Mouse (Mus musculus) limb, embryonic 15.5 days (tissue): ENCODE data around the gene Kcnc3. TPM values are rescaled to one million over a fixed set of nuclear protein-coding genes. Genes with fewer than 3 reads are reported as not detected.

ENCODE experiments used
- ATAC-seq: fragments of 200-750 bp; cut with Nextera tagmentation; 2 replicates; pipeline ENCODE4 v1.8.0; 2017; ENCODE audit warnings: low read depth, moderate TSS enrichment; ENCODE audit not compliant: insufficient number of reproducible peaks, low FRiP score, low TSS enrichment
- H3K27ac ChIP-seq: fragments of 300-500 bp; sonication (generic); 2 replicates; pipeline ENCODE4 v1.5.1; 2015; ENCODE audit warnings: moderate library complexity, mild to moderate bottlenecking, inconsistent platforms
- H3K27me3 ChIP-seq: fragments of 300-500 bp; sonication (generic); 2 replicates; pipeline ENCODE4 v1.6.1; 2015; ENCODE audit warnings: inconsistent platforms
- H3K36me3 ChIP-seq: fragments of 300-500 bp; sonication (generic); 2 replicates; pipeline ENCODE4 v1.6.1; 2015; ENCODE audit warnings: inconsistent platforms
- H3K4me1 ChIP-seq: fragments of 300-500 bp; sonication (generic); 2 replicates; pipeline ENCODE4 v1.6.1; 2015; ENCODE audit warnings: inconsistent platforms
- H3K4me2 ChIP-seq: fragments of 300-500 bp; sonication (generic); 2 replicates; pipeline ENCODE4 v1.6.1; 2015; ENCODE audit warnings: mild to moderate bottlenecking, inconsistent platforms
- H3K4me3 ChIP-seq: fragments of 300-500 bp; sonication (generic); 2 replicates; pipeline ENCODE4 v1.5.1; 2015; ENCODE audit warnings: mild to moderate bottlenecking, inconsistent platforms
- H3K9ac ChIP-seq: fragments of 300-500 bp; sonication (generic); 2 replicates; pipeline ENCODE4 v1.6.1; 2015; ENCODE audit warnings: inconsistent platforms
- H3K9me3 ChIP-seq: fragments of 300-500 bp; sonication (generic); 2 replicates; pipeline ENCODE4 v1.6.1; 2016; ENCODE audit warnings: inconsistent platforms
- WGBS: fragments of 180-500 bp; shearing (Covaris S2); methylation state at CpG from one replicate; pipeline ENCODE4 v1.1.7; 2015; 5-methylcytosine and 5-hydroxymethylcytosine counted together
- polyA plus RNA-seq: library from polyadenylated mRNA; unstranded; fragments of >200 nt; fragmentation: Nextera tagmentation; extraction: Ambion mirVana; gene quantifications from 2 replicates; pipeline ENCODE4 v1.2.1, GENCODE M21; 2015

Kcnc3 gene
- polyA plus RNA-seq, 1 experiment from 2014 or later = 0.20 TPM

GRCm38 (mm10) chr7:44617059-44617458 is 26.6 kb downstream of the Kcnc3 start:
- Histone ChIP-seq H3K4me3 (no peak overlapping the region), H3K27me3 (peaks cover 33% of the 10 kb centered on the region), H3K27ac (no peak overlapping the region), H3K9me3 (no peaks in the 10 kb centered on the region), H3K9ac (no peak overlapping the region), H3K4me2 (no peak overlapping the region), H3K4me1 (0 out of 2 replicates have a peak, but pooled peaks cover 3% of the 10 kb centered on the region), H3K36me3 (no peaks in the 10 kb centered on the region)
- no peak for ATAC-seq
- 76% methylated on average over 3 of the region's 3 CpGs for WGBS

GRCm38 (mm10) chr7:44623714-44624542 is 33.5 kb downstream of the Kcnc3 start:
- WGBS = 34% methylated on average over 18 of the region's 18 CpGs

GRCm38 (mm10) chr7:44624543-44624826 is 34.0 kb downstream of the Kcnc3 start:
- H3K27ac ChIP-seq = no peak overlapping the region
- H3K9ac ChIP-seq = no peak overlapping the region
- H3K4me1 ChIP-seq = no peaks in the 10 kb centered on the region
- 0 out of 2 replicates have a peak, but pooled peaks cover 5% of the 10 kb centered on the region for H3K27me3 ChIP-seq
- H3K4me3 ChIP-seq = no peak overlapping the region
- 75% methylated on average over 3 of the region's 3 CpGs for WGBS
- no peak overlapping the region for H3K4me2 ChIP-seq
- no peaks in the 10 kb centered on the region for H3K36me3 ChIP-seq
- H3K9me3 ChIP-seq = no peaks in the 10 kb centered on the region
- no peak for ATAC-seq

More at GRCm38 (mm10) chr7:44623714-44624542, 33.5 kb downstream of the Kcnc3 start:
- H3K4me3 ChIP-seq = no peak overlapping the region
- no peak overlapping the region for H3K9ac ChIP-seq
- no peaks in the 10 kb centered on the region for H3K4me1 ChIP-seq
- H3K4me2 ChIP-seq = no peak overlapping the region
- no peak overlapping the region for H3K27ac ChIP-seq
- ATAC-seq = no peak
- 0 out of 2 replicates have a peak, but pooled peaks cover 5% of the 10 kb centered on the region for H3K27me3 ChIP-seq
- H3K36me3 ChIP-seq = no peaks in the 10 kb centered on the region
- no peaks in the 10 kb centered on the region for H3K9me3 ChIP-seq

- H3K27ac ChIP-seq = no peak overlapping the region
- H3K36me3 ChIP-seq = no peaks in the 10 kb centered on the region
- 54% methylated on average over 14 of the region's 14 CpGs for WGBS
- no peak overlapping the region for H3K4me3 ChIP-seq
- H3K9ac ChIP-seq = no peak overlapping the region
- H3K9me3 ChIP-seq = no peaks in the 10 kb centered on the region
- H3K4me2 ChIP-seq = no peak overlapping the region
- 0 out of 2 replicates have a peak, but pooled peaks cover 5% of the 10 kb centered on the region for H3K27me3 ChIP-seq
- no peak for ATAC-seq
- no peaks in the 10 kb centered on the region for H3K4me1 ChIP-seq
These were observed 34.4 kb downstream of the Kcnc3 start for GRCm38 (mm10) chr7:44624828-44625227.

- Histone ChIP-seq H3K27me3 (0 out of 2 replicates have a peak, but pooled peaks cover 5% of the 10 kb centered on the region), H3K4me3 (no peak overlapping the region), H3K27ac (no peak overlapping the region), H3K4me1 (no peaks in the 10 kb centered on the region), H3K4me2 (no peak overlapping the region), H3K36me3 (no peaks in the 10 kb centered on the region), H3K9me3 (no peaks in the 10 kb centered on the region), H3K9ac (no peak overlapping the region)
- no peak for ATAC-seq
- 82% methylated on average over 13 of the region's 13 CpGs for WGBS
These were observed 35.0 kb downstream of the Kcnc3 start for GRCm38 (mm10) chr7:44625241-44626067.

GRCm38 (mm10) chr7:44626068-44626385 is 35.6 kb downstream of the Kcnc3 start:
- 61% methylated on average over 1 of the region's 1 CpGs for WGBS
- Histone ChIP-seq H3K27ac (no peak overlapping the region), H3K9ac (no peak overlapping the region), H3K4me2 (no peak overlapping the region), H3K9me3 (no peaks in the 10 kb centered on the region), H3K4me1 (no peaks in the 10 kb centered on the region), H3K27me3 (0 out of 2 replicates have a peak, but pooled peaks cover 5% of the 10 kb centered on the region), H3K4me3 (no peak overlapping the region), H3K36me3 (no peaks in the 10 kb centered on the region)
- no peak for ATAC-seq

GRCm38 (mm10) chr7:44626966-44627365 is 36.5 kb downstream of the Kcnc3 start:
- H3K9me3 ChIP-seq = no peaks in the 10 kb centered on the region
- no peak overlapping the region for H3K9ac ChIP-seq
- WGBS = 79% methylated on average over 13 of the region's 13 CpGs
- no peak overlapping the region for H3K4me3 ChIP-seq
- H3K27me3 ChIP-seq = 0 out of 2 replicates have a peak, but pooled peaks cover 6% of the 10 kb centered on the region
- ATAC-seq = no peak
- H3K27ac ChIP-seq = no peak overlapping the region
- no peaks in the 10 kb centered on the region for H3K4me1 ChIP-seq
- no peaks in the 10 kb centered on the region for H3K36me3 ChIP-seq
- no peak overlapping the region for H3K4me2 ChIP-seq

GRCm38 (mm10) chr7:44628402-44629034 is 38.1 kb downstream of the Kcnc3 start:
- WGBS = 86% methylated on average over 15 of the region's 15 CpGs

GRCm38 (mm10) chr7:44630437-44630836 is 40.0 kb downstream of the Kcnc3 start:
- H3K4me3 ChIP-seq = no peak overlapping the region

More at GRCm38 (mm10) chr7:44628402-44629034, 38.1 kb downstream of the Kcnc3 start:
- Histone ChIP-seq H3K4me1 (no peaks in the 10 kb centered on the region), H3K4me2 (no peak overlapping the region), H3K36me3 (no peaks in the 10 kb centered on the region), H3K4me3 (no peak overlapping the region), H3K27ac (no peak overlapping the region), H3K27me3 (0 out of 2 replicates have a peak, but pooled peaks cover 17% of the 10 kb centered on the region), H3K9me3 (no peaks in the 10 kb centered on the region), H3K9ac (no peak overlapping the region)
- no peak for ATAC-seq

GRCm38 (mm10) chr7:44632676-44633075 is 42.2 kb downstream of the Kcnc3 start:
- Histone ChIP-seq H3K9ac (no peak overlapping the region), H3K9me3 (no peaks in the 10 kb centered on the region), H3K4me1 (no peaks in the 10 kb centered on the region), H3K27me3 (peaks cover 22% of the 10 kb centered on the region; the same call in 1 of the 2 replicates), H3K36me3 (no peaks in the 10 kb centered on the region), H3K4me3 (no peak overlapping the region), H3K27ac (no peak overlapping the region), H3K4me2 (no peak overlapping the region)
- 28% methylated on average over 13 of the region's 13 CpGs for WGBS
- ATAC-seq = no peak; the same call in 1 of the 2 replicates

More at GRCm38 (mm10) chr7:44630437-44630836, 40.0 kb downstream of the Kcnc3 start:
- no peak; the same call in 1 of the 2 replicates for ATAC-seq
- Histone ChIP-seq H3K27me3 (peaks cover 22% of the 10 kb centered on the region; the same call in 1 of the 2 replicates), H3K4me2 (no peak overlapping the region), H3K4me1 (no peaks in the 10 kb centered on the region), H3K9me3 (no peaks in the 10 kb centered on the region), H3K9ac (no peak overlapping the region), H3K36me3 (no peaks in the 10 kb centered on the region), H3K27ac (no peak overlapping the region)
- WGBS = 68% methylated on average over 13 of the region's 13 CpGs

GRCm38 (mm10) chr7:44633407-44633806 is 42.9 kb downstream of the Kcnc3 start:
- no peaks in the 10 kb centered on the region for H3K36me3 ChIP-seq
- H3K4me1 ChIP-seq = no peaks in the 10 kb centered on the region
- no peaks in the 10 kb centered on the region for H3K9me3 ChIP-seq
- no peak overlapping the region for H3K4me3 ChIP-seq
- no peak overlapping the region for H3K9ac ChIP-seq
- H3K27ac ChIP-seq = no peak overlapping the region
- no peak for ATAC-seq
- H3K27me3 ChIP-seq = peaks cover 27% of the 10 kb centered on the region
- no peak overlapping the region for H3K4me2 ChIP-seq
- WGBS = 12% methylated on average over 15 of the region's 15 CpGs
